Mouse (Mus musculus): ENCODE results near the gene Dhx37. TPM values are rescaled to one million over a fixed set of nuclear protein-coding genes. Genes with fewer than 3 reads are reported as not detected.

Gene Dhx37
- 26.0 and 27.4 TPM in 2 replicates for total RNA-seq (2012; rRNA removed)
- polyA plus RNA-seq (2012; ENCODE audit: insufficient read depth in 1 of 2, insufficient read length in 2 of 2, low read depth in 1 of 2, low replicate concordance in 2 of 2, missing spikeins in 1 of 2), result 100 to 1,000 TPM in 1 of 2 experiments, 10 to 100 TPM in 1; 55.3 to 549 TPM

DNA sequence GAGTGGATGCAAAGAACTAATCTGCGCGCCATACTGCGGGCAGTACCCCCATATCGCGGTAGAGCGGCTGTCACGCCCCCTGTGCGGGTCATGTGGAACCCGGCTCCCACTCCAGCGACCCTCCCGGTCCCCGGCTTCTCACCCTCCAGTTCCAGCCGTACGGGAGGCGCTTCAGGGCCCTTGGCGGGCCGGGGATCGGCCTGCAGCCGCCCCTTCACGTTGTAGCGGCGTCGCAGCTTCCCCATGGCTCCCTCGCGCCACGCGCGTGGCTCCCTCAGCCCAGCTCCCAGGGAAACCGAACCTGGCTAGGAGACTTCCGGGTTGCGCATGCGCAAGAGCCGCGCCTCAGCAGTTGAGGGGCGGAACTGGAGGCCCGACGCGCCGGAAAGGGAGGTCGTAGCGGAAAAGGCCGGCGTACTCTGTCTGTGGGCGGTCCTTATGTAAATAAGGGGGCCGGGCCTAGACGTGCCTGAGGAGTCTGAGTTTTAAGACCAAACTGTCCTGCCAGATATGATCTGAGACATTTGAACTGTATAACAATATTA is at the start of gene Dhx37:
Gene Dhx37 (minus strand): TSS at position 329 of the 545 bp plus-strand sequence.
- Histone ChIP-seq H3K9me3 (replicated peaks; ENCODE audit: insufficient read depth, low read length) (no peaks in the 10 kb centered on the region), H3K9ac (ENCODE audit: control insufficient read depth, low read depth, low read length, poor library complexity, severe bottlenecking) (peak within 1 kb of the TSS; percentile 90), H3K79me2 (ENCODE audit: control insufficient read depth, insufficient read depth, low read length, poor library complexity) (peaks cover 16% of the 10 kb centered on the region), H3K27me3 (ENCODE audit: control insufficient read depth in 1 of 2, insufficient read depth in 2 of 2, low read length in 2 of 2) (no peaks in the 10 kb centered on the region), H3K36me3 (ENCODE audit: control insufficient read depth in 1 of 2, insufficient read depth in 2 of 2, low read length in 2 of 2) (peaks cover 7 to 9% of the 10 kb centered on the region in 2 experiments), H3K4me3 (ENCODE audit: control insufficient read depth in 1 of 2, insufficient read depth in 1 of 2, low read depth in 2 of 2, low read length in 2 of 2) (peak within 1 kb of the TSS; percentile 71 to 99), H3K27ac (ENCODE audit: control insufficient read depth, low read depth, low read length) (peak within 1 kb of the TSS; percentile 69), H3K4me1 (ENCODE audit: control insufficient read depth in 1 of 2, insufficient read depth in 2 of 2, low read length in 2 of 2) (peaks cover 0 to 7% of the 10 kb centered on the region in 2 experiments; a peak in 3 of 4 replicates)
- peak; percentile 98 for DNase-seq (ENCODE audit: low read depth, low spot score)
- TF ChIP-seq NRF1 (IDR thresholded peaks at IDR 0.05; ENCODE audit: insufficient read depth, low read depth, low read length, poor library complexity, severe bottlenecking), result peak; percentile 100
- TF ChIP-seq NELFE (IDR thresholded peaks at IDR 0.05; ENCODE audit: low read depth, low read length), result peak; percentile 98
- no peak for TF ChIP-seq MEF2A (IDR thresholded peaks at IDR 0.05; ENCODE audit: extremely low read depth, insufficient replicate concordance, low read depth, low read length, poor library complexity, severe bottlenecking)
- TF ChIP-seq SIN3A (IDR thresholded peaks at IDR 0.05; ENCODE audit: low read length), result peak; percentile 92
- TF ChIP-seq MAFK (IDR thresholded peaks at IDR 0.05; ENCODE audit: borderline replicate concordance, low read depth, low read length), result no peak
- TF ChIP-seq TCF12 (IDR thresholded peaks at IDR 0.05; ENCODE audit: low read depth, low read length), result peak; percentile 44; the same call in 1 of the 2 replicates
- TF ChIP-seq ELF1 (IDR thresholded peaks at IDR 0.05; ENCODE audit: low read depth, low read length), result peak; percentile 88
- TF ChIP-seq RCOR1 (IDR thresholded peaks at IDR 0.05; ENCODE audit: low read depth, low read length), result no peak
- no peak for TF ChIP-seq SMC3 (IDR thresholded peaks at IDR 0.05; ENCODE audit: low read depth, low read length)
- peak; percentile 94 to 97 for TF ChIP-seq POLR2A (IDR thresholded peaks at IDR 0.05; ENCODE audit: control insufficient read depth in 1 of 2, insufficient read depth in 1 of 2, low read depth in 1 of 2, low read length in 2 of 2, poor library complexity in 1 of 2)
- no peak for TF ChIP-seq CHD1 (IDR thresholded peaks at IDR 0.05; ENCODE audit: low read depth, low read length)
- peak; percentile 84 for TF ChIP-seq HCFC1 (IDR thresholded peaks at IDR 0.05; ENCODE audit: low read depth, low read length)
- no peak for TF ChIP-seq RAD21 (IDR thresholded peaks at IDR 0.05; ENCODE audit: low read depth, low read length)
- no peak for TF ChIP-seq JUND (IDR thresholded peaks at IDR 0.05; ENCODE audit: low read depth, low read length)
- no peak for TF ChIP-seq ZC3H11A (IDR thresholded peaks at IDR 0.05; ENCODE audit: low read depth, low read length)
- TF ChIP-seq USF2 (IDR thresholded peaks at IDR 0.05; ENCODE audit: borderline replicate concordance in 1 of 2, insufficient read depth in 1 of 2, low read depth in 1 of 2, low read length in 2 of 2), result no peak
- TF ChIP-seq MYC (IDR thresholded peaks at IDR 0.05; ENCODE audit: low read depth, low read length), result peak; percentile 93
- peak; percentile 98 for TF ChIP-seq MXI1 (IDR thresholded peaks at IDR 0.05; ENCODE audit: low read depth, low read length)
- TF ChIP-seq ZKSCAN1 (IDR thresholded peaks at IDR 0.05; ENCODE audit: low read depth, low read length), result no peak
- TF ChIP-seq CHD2 (IDR thresholded peaks at IDR 0.05; ENCODE audit: low read length), result no peak
- TF ChIP-seq ZNF384 (IDR thresholded peaks at IDR 0.05; ENCODE audit: low read depth, low read length), result no peak
- no peak for TF ChIP-seq UBTF (IDR thresholded peaks at IDR 0.05; ENCODE audit: borderline replicate concordance, insufficient read depth, low read depth, low read length)
- TF ChIP-seq E2F4 (IDR thresholded peaks at IDR 0.05; ENCODE audit: borderline replicate concordance, low read depth, low read length), result no peak
- TF ChIP-seq TAL1 (IDR thresholded peaks at IDR 0.05; ENCODE audit: low read length), result no peak
- TF ChIP-seq EP300 (IDR thresholded peaks at IDR 0.05; ENCODE audit: low read depth in 1 of 2, low read length in 2 of 2), result no peak; a peak in 1 of 4 replicates
- TF ChIP-seq MYB (IDR thresholded peaks at IDR 0.05; ENCODE audit: low read depth, low read length), result no peak
- TF ChIP-seq ZMIZ1 (IDR thresholded peaks at IDR 0.05; ENCODE audit: low read depth, low read length), result peak; percentile 84; the same call in 1 of the 2 replicates
- TF ChIP-seq KAT2A (conservative IDR thresholded peaks at IDR 0.05; ENCODE audit: low read depth, low read length), result no peak; the same call in 1 of the 2 replicates
- TF ChIP-seq POLR2AphosphoS5 (IDR thresholded peaks at IDR 0.05; ENCODE audit: borderline replicate concordance, low read depth, low read length), result no peak
- no peak for TF ChIP-seq GATA1 (IDR thresholded peaks at IDR 0.05; ENCODE audit: low read depth, low read length)
- peak; percentile 93 for TF ChIP-seq MAX (IDR thresholded peaks at IDR 0.05; ENCODE audit: low read length)
- TF ChIP-seq POLR2AphosphoS2 (IDR thresholded peaks at IDR 0.05; ENCODE audit: low read length), result peak; percentile 90
- no peak; the same call in 1 of the 2 replicates for TF ChIP-seq ETS1 (IDR thresholded peaks at IDR 0.05; ENCODE audit: low read depth, low read length)
- no peak for TF ChIP-seq GABPA (IDR thresholded peaks at IDR 0.05; ENCODE audit: low read depth, low read length)
- TF ChIP-seq MAZ (IDR thresholded peaks at IDR 0.05; ENCODE audit: low read depth, low read length), result 0 out of 2 replicates have a peak, but pooled peaks have one; percentile 30
- TF ChIP-seq USF1 (IDR thresholded peaks at IDR 0.05; ENCODE audit: low read depth, low read length), result peak; percentile 46

All from MEL (cell line).